Comparison of ENCODE assay signal across 7 mouse cellular contexts in the genomic region with DNA sequence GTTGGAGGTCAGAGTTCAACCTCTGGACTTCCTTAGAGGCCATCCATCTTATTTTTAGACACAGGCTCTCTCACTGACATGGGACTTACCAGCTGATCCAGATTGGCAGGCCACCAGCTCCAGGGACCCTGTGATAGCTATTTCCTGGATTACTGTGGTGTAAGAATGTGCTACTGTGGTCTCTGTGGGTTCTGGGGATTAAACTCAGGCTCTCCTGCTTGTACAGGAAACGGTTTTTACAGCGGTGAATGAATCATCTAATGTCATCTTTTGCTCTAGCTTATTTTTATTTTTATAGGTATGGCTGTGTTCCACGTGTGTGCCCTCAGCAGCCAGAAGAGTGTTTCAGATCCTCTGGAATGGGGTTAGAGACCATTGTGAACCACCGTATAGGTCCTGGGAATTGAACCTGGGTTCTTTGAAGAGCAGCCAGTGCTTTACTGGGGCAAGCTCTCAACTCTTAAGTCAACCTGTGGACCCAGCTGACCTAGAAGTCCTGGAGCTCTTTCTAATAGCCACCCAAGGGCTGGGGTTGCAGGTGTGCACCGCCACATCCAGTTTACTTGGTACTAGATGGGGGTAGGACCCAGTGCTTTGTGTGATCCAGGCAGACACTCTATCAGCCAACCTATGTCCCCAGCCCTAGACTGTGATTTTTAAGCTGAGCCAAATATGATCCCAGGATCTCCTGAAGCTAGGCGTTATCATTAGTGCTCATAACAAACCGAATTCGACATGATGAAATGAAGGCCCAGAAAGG.
DNase-seq lines count a peak whose midpoint lies in the region; ATAC-seq and TF ChIP-seq lines count a peak whose summit lies in the region.

No protein-coding gene starts in this region.

- no peak for TF ChIP-seq EP300 in stomach, postnatal 0 days (optimal IDR thresholded peaks at IDR 0.05)

- H3K27me3 ChIP-seq in neural tube, embryonic 13.5 days: no peaks in the 10 kb centered on the region
- H3K27me3 ChIP-seq in heart, embryonic 13.5 days (replicated peaks): no peaks in the 10 kb centered on the region
- H3K27me3 ChIP-seq in stomach, postnatal 0 days (ENCODE audit: control insufficient read depth, insufficient read depth, low read length): no peaks in the 10 kb centered on the region

- no peaks in the 10 kb centered on the region for H3K9me3 ChIP-seq in neural tube, embryonic 13.5 days
- no peaks in the 10 kb centered on the region for H3K9me3 ChIP-seq in heart, embryonic 13.5 days
- H3K9me3 ChIP-seq in stomach, postnatal 0 days (ENCODE audit: control insufficient read depth, low read length): no peaks in the 10 kb centered on the region

- no peak for ATAC-seq in neural tube, embryonic 13.5 days (ENCODE audit: low read depth)
- no peak for ATAC-seq in heart, embryonic 13.5 days (ENCODE audit: extremely low read depth, insufficient number of reproducible peaks, low FRiP score, low TSS enrichment)
- peak; percentile 25; the same call in 1 of the 2 replicates for ATAC-seq in stomach, postnatal 0 days (ENCODE audit: low FRiP score, low TSS enrichment)
- ATAC-seq in inflammation-experienced regulatory T-cells, adult 6 months: no peak

- H3K4me2 ChIP-seq in neural tube, embryonic 13.5 days: no peak overlapping the region
- H3K4me2 ChIP-seq in heart, embryonic 13.5 days: peak overlapping the region; percentile 42
- peak overlapping the region; percentile 17; the same call in 1 of the 2 replicates for H3K4me2 ChIP-seq in stomach, postnatal 0 days (replicated peaks; ENCODE audit: low read depth)

- H3K4me1 ChIP-seq in neural tube, embryonic 13.5 days (replicated peaks): peaks cover 53% of the 10 kb centered on the region
- H3K4me1 ChIP-seq in heart, embryonic 13.5 days: peaks cover 61% of the 10 kb centered on the region
- H3K4me1 ChIP-seq in stomach, postnatal 0 days (replicated peaks; ENCODE audit: control insufficient read depth, insufficient read depth): peaks cover 9% of the 10 kb centered on the region

- no peak for TF ChIP-seq CTCF in stomach, postnatal 0 days (IDR thresholded peaks at IDR 0.05; ENCODE audit: low read depth)

- H3K27ac ChIP-seq in neural tube, embryonic 13.5 days (replicated peaks): peak overlapping the region; percentile 46
- H3K27ac ChIP-seq in heart, embryonic 13.5 days (replicated peaks): peak overlapping the region; percentile 93
- peak overlapping the region; percentile 56; the same call in 1 of the 2 replicates for H3K27ac ChIP-seq in stomach, postnatal 0 days (replicated peaks)

- H3K4me3 ChIP-seq in neural tube, embryonic 13.5 days: no peak overlapping the region
- no peak overlapping the region for H3K4me3 ChIP-seq in heart, embryonic 13.5 days
- no peak overlapping the region for H3K4me3 ChIP-seq in stomach, postnatal 0 days (ENCODE audit: low read depth, low read length)

- 75% methylated on average over 8 of the region's 8 CpGs for WGBS in neural tube, embryonic 13.5 days
- WGBS in heart, embryonic 13.5 days: 63% methylated on average over 8 of the region's 8 CpGs
- WGBS in stomach, postnatal 0 days: 42% methylated on average over 8 of the region's 8 CpGs

- peaks cover 13% of the 10 kb centered on the region for H3K36me3 ChIP-seq in neural tube, embryonic 13.5 days
- no peaks in the 10 kb centered on the region for H3K36me3 ChIP-seq in heart, embryonic 13.5 days
- no peaks in the 10 kb centered on the region for H3K36me3 ChIP-seq in stomach, postnatal 0 days (ENCODE audit: control insufficient read depth, insufficient read depth, low read length)

- intact Hi-C loops in left cerebral cortex, postnatal 36 days (cut with DNase I): no loop called here

- H3K9ac ChIP-seq in neural tube, embryonic 13.5 days: 0 out of 2 replicates have a peak overlapping the region, but pooled peaks have one; percentile 31
- H3K9ac ChIP-seq in heart, embryonic 13.5 days: peak overlapping the region; percentile 53
- H3K9ac ChIP-seq in stomach, postnatal 0 days (ENCODE audit: low read length): no peak overlapping the region

- DNase-seq in neural tube, embryonic 10.5 days (ENCODE audit: extremely low spot score, low spot score): no peak
- peak; percentile 55 to 64 for DNase-seq in kidney, postnatal 36 days
- DNase-seq in stomach, postnatal 0 days (ENCODE audit: low spot score): no peak
- no peak for DNase-seq in left cerebral cortex, postnatal 36 days (ENCODE audit: low spot score in 2 of 2)

Comparison
In these comparisons a context has a peak if more than half of its experiments do, and no peak if none do; other contexts are left out.
1. DNase-seq: peak in kidney, postnatal 36 days (2 of 2); none in neural tube, embryonic 10.5 days (single experiment), stomach, postnatal 0 days (single experiment) and left cerebral cortex, postnatal 36 days (0 of 2).
2. Peak in every context shown above with its lines, with median percentiles within 50 percentile points of each other: H3K27ac ChIP-seq.